Mouse (Mus musculus): ENCODE results near the gene Gabbr2.

The Gabbr2 gene

GRCm38 (mm10) chr4:46759838-46760237 is 231.8 kb downstream of the Gabbr2 start:
- no peak for DNase-seq (ENCODE audit: low read depth)

GRCm38 (mm10) chr4:46758340-46759041 is 233.2 kb downstream of the Gabbr2 start:
- DNase-seq (ENCODE audit: low read depth) = no peak

GRCm38 (mm10) chr4:46754407-46755194 is 237.1 kb downstream of the Gabbr2 start:
- DNase-seq (ENCODE audit: low read depth) = peak; percentile 9

- DNase-seq (ENCODE audit: low read depth) = peak; percentile 27
These were observed 239.4 kb downstream of the Gabbr2 start for GRCm38 (mm10) chr4:46752306-46752705.

GRCm38 (mm10) chr4:46749015-46749414 is 242.7 kb downstream of the Gabbr2 start:
- no peak for DNase-seq (ENCODE audit: low read depth)

- no peak for DNase-seq (ENCODE audit: low read depth)
These were observed 244.5 kb downstream of the Gabbr2 start for GRCm38 (mm10) chr4:46747007-46747746.

GRCm38 (mm10) chr4:46745536-46745935 is 246.1 kb downstream of the Gabbr2 start:
- no peak for DNase-seq (ENCODE audit: low read depth)

DNA sequence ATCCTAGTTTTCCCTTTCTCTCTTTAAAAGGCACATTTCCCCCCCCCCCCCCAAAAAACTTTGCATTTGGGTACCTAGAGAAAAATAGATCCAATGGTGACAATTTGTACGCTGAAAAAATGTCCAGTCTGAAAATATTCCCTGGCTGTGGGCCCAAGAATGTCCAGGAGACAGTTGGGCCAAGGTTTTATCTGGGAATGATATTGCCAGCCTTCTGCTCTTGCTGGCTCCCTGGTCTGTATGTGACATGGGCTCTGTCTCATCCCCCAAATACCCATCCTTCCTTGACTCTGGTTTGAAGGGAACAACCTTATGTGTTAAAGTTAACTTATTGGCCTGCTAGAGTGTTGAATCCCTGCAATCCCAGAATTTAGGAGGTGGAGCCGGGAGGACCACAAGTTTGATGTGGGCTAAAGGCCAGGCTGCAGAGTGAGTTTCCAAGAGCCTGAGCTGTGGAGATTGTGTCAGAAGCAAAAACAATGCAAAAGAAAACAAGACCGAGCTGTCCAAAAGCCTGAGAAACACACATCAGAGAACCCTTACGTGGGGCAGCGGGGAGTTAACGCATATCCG is 247.0 kb downstream of the Gabbr2 start:
- DNase-seq (ENCODE audit: low read depth) = no peak

GRCm38 (mm10) chr4:46742601-46743000 is 249.1 kb downstream of the Gabbr2 start:
- DNase-seq (ENCODE audit: low read depth) = no peak

DNA sequence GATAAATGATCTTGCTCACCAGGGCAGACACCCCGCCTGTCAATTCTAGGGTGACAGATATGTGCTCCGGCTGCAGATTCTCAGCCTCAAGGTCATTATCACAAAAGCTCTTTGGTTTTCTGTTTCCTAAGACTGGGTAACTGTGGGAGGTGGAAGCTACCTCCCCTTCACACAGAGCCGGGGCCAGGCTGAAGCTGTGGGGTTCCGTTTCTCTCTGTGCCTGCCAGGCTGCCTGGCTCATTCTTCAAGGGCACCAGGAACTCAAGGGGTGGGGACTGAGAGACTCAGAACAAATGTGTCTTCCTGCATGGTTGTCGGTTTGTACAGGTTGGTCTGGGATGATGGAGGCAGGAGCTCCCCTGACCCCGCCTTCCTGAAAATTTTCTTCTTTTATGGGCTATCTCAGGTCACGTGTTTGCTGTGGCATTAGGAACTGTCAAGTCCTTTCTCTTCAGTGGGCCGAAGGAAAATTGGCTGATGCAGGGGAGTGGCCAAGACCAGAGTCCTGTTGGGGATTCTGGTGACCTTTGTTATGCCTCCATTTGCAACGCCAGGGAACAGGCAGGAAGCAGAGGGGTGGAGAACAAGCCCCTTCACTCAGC is 254.7 kb downstream of the Gabbr2 start:
- DNase-seq (ENCODE audit: low read depth) = no peak

DNA sequence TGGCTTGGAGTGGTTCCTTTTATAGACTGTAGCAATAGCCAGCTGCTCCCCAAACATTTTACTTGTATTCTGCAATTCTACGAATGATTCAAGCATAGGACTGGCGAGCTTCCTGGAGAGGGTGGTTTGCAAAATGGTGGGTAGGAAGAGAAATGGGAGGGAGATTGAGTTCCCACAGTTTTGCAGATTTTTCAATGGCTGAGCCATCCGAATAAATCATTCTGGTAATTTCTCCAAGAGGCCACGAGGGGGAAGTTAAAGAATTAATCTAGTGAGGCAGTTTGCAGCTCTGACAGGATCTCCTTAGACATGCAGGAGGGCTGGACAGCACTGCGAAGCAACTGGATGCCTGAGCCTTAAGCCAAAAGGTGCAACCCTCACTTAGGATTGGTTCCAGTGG is 256.8 kb downstream of the Gabbr2 start:
- no peak for DNase-seq (ENCODE audit: low read depth)

- DNase-seq (ENCODE audit: low read depth) = no peak
These were observed 260.1 kb downstream of the Gabbr2 start for GRCm38 (mm10) chr4:46731590-46731989.

DNA sequence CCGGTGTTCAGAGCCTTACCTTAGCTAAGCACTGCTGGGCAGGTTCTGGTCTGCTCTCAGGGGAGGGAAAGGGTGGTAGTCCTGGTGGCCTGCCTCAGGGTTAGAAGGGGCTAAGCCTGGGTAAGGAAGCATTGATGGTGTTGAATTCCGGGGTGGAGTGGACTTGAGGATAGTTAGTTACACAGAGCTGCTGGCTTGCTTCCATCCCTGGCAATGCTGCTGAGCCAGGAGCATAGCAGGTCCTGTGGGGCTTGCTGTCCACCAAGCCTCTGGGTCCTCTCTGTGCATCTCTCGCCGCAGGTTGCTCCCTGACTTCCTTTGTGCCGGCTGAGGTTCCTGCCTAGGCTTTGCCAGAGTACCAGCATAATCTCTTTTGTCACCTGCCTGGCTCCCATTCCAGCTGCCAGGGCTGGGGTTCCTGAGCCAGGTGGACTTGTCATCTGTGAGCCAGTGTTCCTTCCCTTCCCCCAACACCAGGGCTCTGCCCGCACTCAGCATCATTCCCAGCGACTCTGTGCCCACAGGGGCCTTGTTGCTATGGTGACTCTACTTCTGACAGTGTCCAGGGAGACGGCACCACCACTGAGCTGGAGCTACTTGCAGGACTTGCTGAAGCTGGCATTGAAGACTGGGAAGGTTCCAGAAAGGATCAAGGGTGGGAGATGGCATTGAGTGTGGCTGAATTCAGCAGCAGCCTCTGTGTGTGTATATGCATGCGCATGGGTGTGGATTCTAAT is 262.2 kb downstream of the Gabbr2 start:
- no peak for DNase-seq (ENCODE audit: low read depth)

DNA sequence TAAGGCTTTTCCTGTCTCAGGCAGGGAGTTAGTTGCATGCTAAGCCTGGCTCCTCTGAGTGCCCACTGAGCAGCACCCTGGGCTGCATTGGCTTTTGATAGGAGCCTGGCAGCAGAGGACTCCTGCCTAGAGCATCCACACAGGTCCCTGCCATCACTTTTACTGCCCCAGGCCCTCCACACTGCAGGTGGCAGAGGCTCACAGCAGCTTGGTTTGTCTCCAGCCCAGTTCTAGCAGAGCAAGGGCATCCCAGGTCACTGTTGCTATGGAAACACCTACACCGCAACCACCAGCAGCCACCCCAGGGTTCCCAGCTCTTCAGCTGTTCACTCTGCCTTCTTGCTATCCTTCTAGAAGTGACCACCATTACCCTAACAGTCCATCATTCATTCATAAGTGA is 263.4 kb downstream of the Gabbr2 start:
- no peak for DNase-seq (ENCODE audit: low read depth)

DNA sequence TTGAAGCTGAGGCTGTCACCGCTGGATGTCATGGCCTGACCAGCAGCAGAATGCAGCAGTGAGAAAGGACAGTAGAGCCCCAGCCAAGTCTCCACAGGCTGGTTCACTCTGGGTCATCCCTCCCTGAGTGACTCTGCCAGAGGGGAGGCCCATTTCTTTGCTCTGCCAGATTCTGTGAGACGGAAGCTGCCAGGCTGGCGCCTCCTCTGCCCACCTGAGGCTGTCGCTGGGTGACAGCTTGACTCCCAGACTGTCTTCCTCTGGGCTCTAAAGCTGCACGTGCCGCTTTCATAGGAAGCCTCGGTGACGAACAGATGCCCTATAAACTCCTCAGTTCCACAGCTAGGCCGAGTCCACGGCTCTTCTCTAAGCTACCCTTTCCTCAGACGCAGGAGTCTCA is 264.5 kb downstream of the Gabbr2 start:
- DNase-seq (ENCODE audit: low read depth) = no peak

DNA sequence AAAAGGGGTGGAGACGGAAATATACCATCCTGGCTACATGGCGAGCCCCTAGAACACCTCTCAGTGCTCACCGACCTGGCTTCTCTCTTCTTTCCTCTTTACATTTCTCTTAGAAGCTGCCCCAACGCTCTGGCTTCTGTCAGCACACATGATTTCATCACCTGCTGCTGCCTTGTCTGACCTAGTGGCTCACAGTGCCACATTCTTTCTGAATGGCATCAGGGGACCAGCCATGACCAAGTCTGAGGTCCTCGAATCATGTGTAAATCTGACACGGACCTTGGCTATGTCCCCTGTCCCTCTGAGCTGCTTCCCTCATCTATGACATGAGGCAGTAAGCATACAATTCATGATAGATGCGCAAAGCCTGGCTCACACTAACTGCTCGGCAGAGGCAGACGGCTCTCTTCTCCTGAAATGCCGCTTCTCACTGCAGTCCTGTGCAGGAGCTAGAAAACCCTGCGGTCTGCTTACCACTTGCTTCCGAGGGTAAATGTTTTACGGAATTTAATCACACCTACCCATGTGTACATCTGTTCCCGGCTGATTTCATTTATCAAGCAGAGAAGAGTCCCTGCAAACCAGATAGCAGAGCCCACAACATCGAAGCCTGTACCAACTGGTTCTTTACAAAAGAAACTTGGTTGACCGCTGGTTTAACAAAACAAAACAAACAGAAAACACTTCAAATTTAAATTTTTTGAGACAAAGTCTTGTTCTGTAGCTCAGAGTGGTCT is 270.7 kb downstream of the Gabbr2 start:
- no peak for DNase-seq (ENCODE audit: low read depth)

- no peak for DNase-seq (ENCODE audit: low read depth)
These were observed 271.6 kb downstream of the Gabbr2 start for GRCm38 (mm10) chr4:46720070-46720469.

DNA sequence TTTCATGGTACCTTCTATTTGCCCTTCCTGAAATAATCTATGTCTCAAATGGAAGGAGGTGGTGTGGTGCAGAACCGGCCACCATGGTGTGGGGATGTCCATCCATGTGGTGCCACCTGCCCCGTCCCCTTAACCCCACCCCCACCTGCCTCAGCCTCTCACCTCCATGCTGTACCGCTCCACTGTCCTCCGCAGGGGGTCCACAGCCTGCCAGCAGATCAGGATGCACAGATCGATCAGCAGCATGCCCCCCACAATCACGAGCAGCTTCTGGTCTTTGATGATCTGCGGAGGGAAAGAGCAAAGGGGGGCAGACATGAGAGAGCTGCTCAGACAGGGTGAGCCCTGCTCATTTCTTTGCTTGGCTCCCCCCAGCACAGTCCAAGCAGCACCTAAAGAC is 273.0 kb downstream of the Gabbr2 start:
- DNase-seq (ENCODE audit: low read depth) = no peak

- no peak for DNase-seq (ENCODE audit: low read depth)
These were observed 274.5 kb downstream of the Gabbr2 start for GRCm38 (mm10) chr4:46717156-46717555.

GRCm38 (mm10) chr4:46716361-46716760 is 275.3 kb downstream of the Gabbr2 start:
- DNase-seq (ENCODE audit: low read depth) = no peak

DNA sequence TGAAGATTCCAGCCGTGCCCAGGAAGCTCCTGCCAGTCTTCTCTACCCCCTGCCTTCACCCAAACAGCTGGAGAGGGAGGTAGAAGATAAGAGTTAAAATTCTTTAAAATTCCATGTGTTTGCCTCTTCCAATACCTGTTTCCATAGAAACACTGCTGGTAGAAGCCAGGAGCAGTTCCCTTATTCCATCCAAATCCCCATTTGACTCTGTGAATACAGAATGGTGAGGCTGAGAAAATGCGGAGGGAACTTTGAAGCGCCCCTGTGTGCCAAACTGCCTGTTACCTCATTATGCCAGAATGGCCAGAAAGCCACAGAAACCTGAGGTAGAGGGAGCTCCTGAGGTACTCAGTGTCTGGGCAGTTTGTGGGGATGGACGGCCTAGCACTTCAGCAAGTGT is 281.1 kb downstream of the Gabbr2 start:
- no peak for DNase-seq (ENCODE audit: low read depth)

Measured in induced T-regulatory cell, adult 2 months (primary cell).